Mouse (Mus musculus) olfactory bulb, adult 2 months (tissue): ENCODE results near the gene Sumo1.

ENCODE experiments used
- CTCF ChIP-seq: fragments of 200-500 bp; IDR thresholded peaks from 2 replicates; pipeline ENCODE4 v1.5.1; 2012; ENCODE audit warnings: low read depth, mild to moderate bottlenecking, low read length, moderate library complexity; ENCODE audit not compliant: insufficient read depth
- POLR2A ChIP-seq: fragments of 200-500 bp; IDR thresholded peaks from 2 replicates; pipeline ENCODE4 v1.6.1; 2012; ENCODE audit warnings: mild to moderate bottlenecking, low read depth, low read length, moderate library complexity; ENCODE audit not compliant: insufficient read depth

DNA sequence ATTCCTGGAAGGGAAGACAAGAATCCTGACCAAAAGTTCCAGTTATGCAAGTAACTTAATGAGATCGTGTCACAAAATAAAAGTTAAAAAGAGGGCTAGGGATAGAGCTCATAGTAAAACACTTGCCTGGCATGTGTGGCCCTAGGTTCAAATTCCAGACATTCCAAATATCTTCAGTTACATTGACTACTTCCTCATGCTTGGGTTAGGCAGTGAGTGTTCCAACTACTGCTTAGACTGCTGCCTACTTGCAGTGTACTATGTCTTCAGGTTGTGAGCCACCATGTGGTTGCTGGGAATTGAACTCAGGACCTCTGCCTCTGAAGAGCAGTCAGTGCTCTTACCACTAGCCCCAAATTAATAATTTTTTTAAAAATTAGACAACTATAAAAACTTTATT is 16.9 kb upstream of the Sumo1 start:
- TF ChIP-seq POLR2A (no peak), CTCF (no peak)
